Mouse (Mus musculus) heart, embryonic 12.5 days (tissue): Measurements from ENCODE around the gene Atf2. TPM values are rescaled to one million over a fixed set of nuclear protein-coding genes. Genes with fewer than 3 reads are reported as not detected.

Source experiments
- ATAC-seq: fragments of 200-750 bp; cut with Nextera tagmentation; 2 replicates; pipeline ENCODE4 v1.8.0; 2017; ENCODE audit warnings: moderate TSS enrichment, moderate library complexity; ENCODE audit not compliant: insufficient number of reproducible peaks, low FRiP score
- H3K27ac ChIP-seq: fragments of 300-500 bp; sonication (generic); 2 replicates; pipeline ENCODE4 v1.5.1; 2016; ENCODE audit warnings: mild to moderate bottlenecking, moderate library complexity; ENCODE audit not compliant: poor library complexity, severe bottlenecking
- H3K27me3 ChIP-seq: fragments of 300-500 bp; sonication (generic); replicated peaks from 2 replicates; pipeline ENCODE4 v1.6.1; 2016; ENCODE audit warnings: mild to moderate bottlenecking, moderate library complexity
- H3K36me3 ChIP-seq: fragments of 300-500 bp; sonication (generic); 2 replicates; pipeline ENCODE4 v1.6.1; 2016; ENCODE audit warnings: mild to moderate bottlenecking, moderate library complexity
- H3K4me1 ChIP-seq: fragments of 300-500 bp; sonication (generic); replicated peaks from 2 replicates; pipeline ENCODE4 v1.6.1; 2016; ENCODE audit warnings: mild to moderate bottlenecking
- H3K4me2 ChIP-seq: fragments of 300-500 bp; sonication (generic); 2 replicates; pipeline ENCODE4 v1.6.1; 2016; ENCODE audit warnings: mild to moderate bottlenecking, moderate library complexity
- H3K4me3 ChIP-seq: fragments of 300-500 bp; sonication (generic); 2 replicates; pipeline ENCODE4 v1.5.1; 2016; ENCODE audit warnings: mild to moderate bottlenecking
- H3K9ac ChIP-seq: fragments of 300-500 bp; sonication (generic); 2 replicates; pipeline ENCODE4 v1.6.1; 2016; ENCODE audit warnings: mild to moderate bottlenecking, moderate library complexity
- H3K9me3 ChIP-seq: fragments of 300-500 bp; sonication (generic); replicated peaks from 2 replicates; pipeline ENCODE4 v1.6.1; 2016; ENCODE audit warnings: mild to moderate bottlenecking, moderate library complexity
- WGBS: fragments of 180-500 bp; shearing (Covaris S2); methylation state at CpG from one replicate; pipeline ENCODE4 v1.1.7; 2016; 5-methylcytosine and 5-hydroxymethylcytosine counted together
- polyA plus RNA-seq: library from polyadenylated mRNA; unstranded; fragments of >200 nt; fragmentation: Nextera tagmentation; extraction: Ambion mirVana; gene quantifications from 2 replicates; pipeline ENCODE4 v1.2.1, GENCODE M21; 2016

Gene Atf2
- polyA plus RNA-seq = 47.9 and 50.3 TPM in 2 replicates

GRCm38 (mm10) chr2:73892464-73893296 lies at the start of gene Atf2:
Gene Atf2, minus strand, starts transcription at chr2:73892639.
- ATAC-seq = peak; percentile 97
- WGBS = under 1% methylated on average over 63 of the region's 63 CpGs
- H3K4me1 ChIP-seq = peaks cover 6% of the 10 kb centered on the region; the same call in 1 of the 2 replicates
- H3K4me2 ChIP-seq = peak within 1 kb of the TSS; percentile 78
- H3K9me3 ChIP-seq = no peaks in the 10 kb centered on the region
- no peaks in the 10 kb centered on the region for H3K27me3 ChIP-seq
- peak within 1 kb of the TSS; percentile 92 for H3K27ac ChIP-seq
- peak within 1 kb of the TSS; percentile 95 for H3K9ac ChIP-seq
- peak within 1 kb of the TSS; percentile 99 for H3K4me3 ChIP-seq
- peaks cover 2% of the 10 kb centered on the region; the same call in 1 of the 2 replicates for H3K36me3 ChIP-seq

- Histone ChIP-seq H3K9ac (no peak overlapping the region), H3K4me3 (no peak overlapping the region), H3K27me3 (no peaks in the 10 kb centered on the region), H3K9me3 (no peaks in the 10 kb centered on the region), H3K36me3 (no peaks in the 10 kb centered on the region), H3K4me2 (no peak overlapping the region), H3K27ac (no peak overlapping the region), H3K4me1 (no peaks in the 10 kb centered on the region)
- ATAC-seq = no peak
- WGBS = 31% methylated on average over 1 of the region's 1 CpGs
Observed at GRCm38 (mm10) chr2:73941281-73941680, 48.8 kb upstream of the Atf2 start.

- ATAC-seq = no peak
- Histone ChIP-seq H3K4me3 (no peak overlapping the region), H3K4me2 (no peak overlapping the region), H3K27me3 (no peaks in the 10 kb centered on the region), H3K27ac (no peak overlapping the region), H3K4me1 (no peaks in the 10 kb centered on the region), H3K36me3 (no peaks in the 10 kb centered on the region), H3K9me3 (no peaks in the 10 kb centered on the region), H3K9ac (no peak overlapping the region)
- WGBS = 77% methylated on average over 7 of the region's 7 CpGs
Observed at GRCm38 (mm10) chr2:73940471-73940870, 48.0 kb upstream of the Atf2 start.

- H3K9me3 ChIP-seq = no peaks in the 10 kb centered on the region
- 73% methylated on average over 2 of the region's 2 CpGs for WGBS
- H3K4me2 ChIP-seq = no peak overlapping the region
- H3K36me3 ChIP-seq = no peaks in the 10 kb centered on the region
- no peak overlapping the region for H3K27ac ChIP-seq
- no peak overlapping the region for H3K4me3 ChIP-seq
- no peaks in the 10 kb centered on the region for H3K27me3 ChIP-seq
- no peak overlapping the region for H3K9ac ChIP-seq
- ATAC-seq = no peak
- no peaks in the 10 kb centered on the region for H3K4me1 ChIP-seq
Observed at GRCm38 (mm10) chr2:73938896-73939295, 46.5 kb upstream of the Atf2 start.

GRCm38 (mm10) chr2:73932676-73933313 lies 40.4 kb upstream of the Atf2 start:
- H3K9ac ChIP-seq = no peak overlapping the region
- no peak for ATAC-seq
- WGBS = 81% methylated on average over 8 of the region's 8 CpGs
- no peak overlapping the region for H3K4me3 ChIP-seq
- H3K9me3 ChIP-seq = 0 out of 2 replicates have a peak, but pooled peaks cover 5% of the 10 kb centered on the region
- H3K36me3 ChIP-seq = no peaks in the 10 kb centered on the region
- H3K4me1 ChIP-seq = no peaks in the 10 kb centered on the region
- no peak overlapping the region for H3K27ac ChIP-seq
- H3K27me3 ChIP-seq = no peaks in the 10 kb centered on the region
- H3K4me2 ChIP-seq = no peak overlapping the region

GRCm38 (mm10) chr2:73927711-73928110 lies 35.3 kb upstream of the Atf2 start:
- H3K27ac ChIP-seq = no peak overlapping the region
- H3K9me3 ChIP-seq = 0 out of 2 replicates have a peak, but pooled peaks cover 5% of the 10 kb centered on the region
- ATAC-seq = no peak
- H3K4me2 ChIP-seq = no peak overlapping the region
- no peak overlapping the region for H3K9ac ChIP-seq
- H3K4me1 ChIP-seq = no peaks in the 10 kb centered on the region
- no peaks in the 10 kb centered on the region for H3K36me3 ChIP-seq
- no peaks in the 10 kb centered on the region for H3K27me3 ChIP-seq
- H3K4me3 ChIP-seq = no peak overlapping the region

GRCm38 (mm10) chr2:73925539-73925938 lies 33.1 kb upstream of the Atf2 start:
- Histone ChIP-seq H3K27ac (no peak overlapping the region), H3K4me1 (no peaks in the 10 kb centered on the region), H3K36me3 (no peaks in the 10 kb centered on the region), H3K9me3 (0 out of 2 replicates have a peak, but pooled peaks cover 5% of the 10 kb centered on the region), H3K4me2 (no peak overlapping the region), H3K4me3 (no peak overlapping the region), H3K27me3 (no peaks in the 10 kb centered on the region), H3K9ac (no peak overlapping the region)
- 68% methylated on average over 3 of the region's 3 CpGs for WGBS
- ATAC-seq = no peak

- Histone ChIP-seq H3K4me2 (no peak overlapping the region), H3K4me3 (no peak overlapping the region), H3K9me3 (0 out of 2 replicates have a peak, but pooled peaks cover 3% of the 10 kb centered on the region), H3K27ac (no peak overlapping the region), H3K36me3 (no peaks in the 10 kb centered on the region), H3K27me3 (no peaks in the 10 kb centered on the region), H3K9ac (no peak overlapping the region), H3K4me1 (0 out of 2 replicates have a peak, but pooled peaks cover 3% of the 10 kb centered on the region)
- WGBS = 28% methylated on average over 5 of the region's 5 CpGs
- ATAC-seq = no peak
Observed at GRCm38 (mm10) chr2:73925089-73925488, 32.6 kb upstream of the Atf2 start.

GRCm38 (mm10) chr2:73919642-73920041 lies 27.2 kb upstream of the Atf2 start:
- WGBS = 77% methylated on average over 7 of the region's 7 CpGs
- no peaks in the 10 kb centered on the region for H3K9me3 ChIP-seq

GRCm38 (mm10) chr2:73912264-73912663 lies 19.8 kb upstream of the Atf2 start:
- Histone ChIP-seq H3K27ac (no peak overlapping the region), H3K9ac (no peak overlapping the region), H3K4me1 (peaks cover 11% of the 10 kb centered on the region), H3K4me3 (no peak overlapping the region), H3K9me3 (no peaks in the 10 kb centered on the region), H3K27me3 (no peaks in the 10 kb centered on the region), H3K4me2 (no peak overlapping the region), H3K36me3 (peaks cover 24% of the 10 kb centered on the region)
- WGBS = 65% methylated on average over 3 of the region's 3 CpGs
- no peak for ATAC-seq

More at GRCm38 (mm10) chr2:73919642-73920041, 27.2 kb upstream of the Atf2 start:
- no peak for ATAC-seq
- H3K36me3 ChIP-seq = no peaks in the 10 kb centered on the region
- no peak overlapping the region for H3K9ac ChIP-seq
- no peak overlapping the region for H3K27ac ChIP-seq
- no peak overlapping the region for H3K4me3 ChIP-seq
- 0 out of 2 replicates have a peak, but pooled peaks cover 3% of the 10 kb centered on the region for H3K4me1 ChIP-seq
- no peaks in the 10 kb centered on the region for H3K27me3 ChIP-seq
- no peak overlapping the region for H3K4me2 ChIP-seq

GRCm38 (mm10) chr2:73911175-73911700 lies 18.8 kb upstream of the Atf2 start, which contains the start of gene Atp5g3:
Gene Atp5g3, minus strand, starts transcription at chr2:73911326.
- peak; percentile 92 for ATAC-seq
- Histone ChIP-seq H3K9ac (peak within 1 kb of the TSS; percentile 100), H3K27ac (peak within 1 kb of the TSS; percentile 97), H3K27me3 (no peaks in the 10 kb centered on the region), H3K4me2 (peak within 1 kb of the TSS; percentile 75), H3K36me3 (peaks cover 34% of the 10 kb centered on the region), H3K4me3 (peak within 1 kb of the TSS; percentile 97), H3K4me1 (peaks cover 11% of the 10 kb centered on the region), H3K9me3 (no peaks in the 10 kb centered on the region)
- WGBS = under 1% methylated on average over 38 of the region's 38 CpGs
